Mouse (Mus musculus) CD4-positive, CD25-positive, alpha-beta regulatory T cell, adult 4 months (primary cell): ENCODE measurements around the gene Srm. TPM values are rescaled to one million over a fixed set of nuclear protein-coding genes. Genes with fewer than 3 reads are reported as not detected.

Source experiments
- ATAC-seq: one replicate; pipeline ENCODE4 v1.8.0; 2017
- polyA plus RNA-seq, 2 experiments: library from polyadenylated mRNA; unstranded; fragments of 100-300 nt; shearing (Covaris generic); gene quantifications; one replicate each; pipeline ENCODE4 v1.2.1; 2017

Srm gene
- polyA plus RNA-seq, 2 experiments from 2014 or later, result 5.0 to 5.4 TPM

DNA sequence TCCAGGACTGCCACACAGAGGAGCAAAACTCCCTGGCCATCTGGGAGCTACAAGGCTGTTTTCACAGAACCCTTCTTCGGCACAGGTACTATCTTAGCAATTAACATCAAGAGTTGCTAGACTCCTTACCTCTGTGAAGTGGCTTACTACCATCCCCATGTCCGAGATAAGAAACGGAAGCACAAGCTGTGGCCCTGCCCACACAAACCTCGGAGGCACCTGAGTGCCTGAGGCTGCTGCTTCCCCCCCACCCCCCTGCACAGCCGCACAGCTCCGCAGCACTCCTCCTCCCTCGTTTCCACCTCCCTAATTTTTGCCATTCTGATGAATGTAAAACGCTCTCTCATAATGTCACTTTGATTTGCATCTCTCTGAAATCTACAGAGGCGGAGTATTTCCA lies 47.0 kb downstream of the Srm start:
- ATAC-seq, result no peak

DNA sequence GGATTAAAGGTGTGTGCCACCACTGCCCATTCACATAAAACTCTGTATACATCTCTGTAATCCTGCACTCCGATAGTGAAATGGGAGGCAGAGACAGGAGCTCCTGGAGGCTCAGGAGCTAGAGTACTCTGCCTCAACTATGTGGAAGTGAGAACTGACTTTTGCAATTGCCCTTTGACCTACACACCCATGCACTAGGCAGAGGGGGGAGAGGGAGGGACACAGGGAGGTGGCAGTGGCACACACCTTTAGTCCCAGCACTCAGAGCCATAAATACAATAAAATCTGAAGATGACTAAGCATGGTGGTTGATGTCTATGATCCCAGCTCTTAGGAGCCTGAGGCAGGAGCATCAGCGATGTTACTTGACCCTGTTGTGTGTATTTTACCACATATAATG lies 48.2 kb downstream of the Srm start:
- ATAC-seq, result no peak

DNA sequence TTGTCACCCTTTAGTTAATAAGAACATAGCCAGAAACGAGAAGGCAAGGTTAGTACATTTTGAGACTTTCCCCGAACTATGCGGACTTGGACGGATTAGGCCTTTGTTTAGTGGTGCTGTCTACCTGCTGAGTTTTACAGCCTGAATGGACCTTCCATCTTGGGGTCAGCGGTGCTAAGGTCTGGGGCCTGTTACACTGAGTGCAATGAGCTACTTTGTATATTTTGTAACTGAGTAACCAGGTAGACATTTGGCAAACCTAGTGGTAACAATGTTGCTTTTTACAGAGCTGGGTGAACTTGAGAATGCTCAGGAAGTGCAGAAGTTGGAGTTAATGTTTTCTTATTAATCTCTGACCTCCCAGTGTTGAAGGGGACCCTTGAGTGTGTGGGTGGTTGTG lies 49.8 kb downstream of the Srm start:
- ATAC-seq, result no peak

DNA sequence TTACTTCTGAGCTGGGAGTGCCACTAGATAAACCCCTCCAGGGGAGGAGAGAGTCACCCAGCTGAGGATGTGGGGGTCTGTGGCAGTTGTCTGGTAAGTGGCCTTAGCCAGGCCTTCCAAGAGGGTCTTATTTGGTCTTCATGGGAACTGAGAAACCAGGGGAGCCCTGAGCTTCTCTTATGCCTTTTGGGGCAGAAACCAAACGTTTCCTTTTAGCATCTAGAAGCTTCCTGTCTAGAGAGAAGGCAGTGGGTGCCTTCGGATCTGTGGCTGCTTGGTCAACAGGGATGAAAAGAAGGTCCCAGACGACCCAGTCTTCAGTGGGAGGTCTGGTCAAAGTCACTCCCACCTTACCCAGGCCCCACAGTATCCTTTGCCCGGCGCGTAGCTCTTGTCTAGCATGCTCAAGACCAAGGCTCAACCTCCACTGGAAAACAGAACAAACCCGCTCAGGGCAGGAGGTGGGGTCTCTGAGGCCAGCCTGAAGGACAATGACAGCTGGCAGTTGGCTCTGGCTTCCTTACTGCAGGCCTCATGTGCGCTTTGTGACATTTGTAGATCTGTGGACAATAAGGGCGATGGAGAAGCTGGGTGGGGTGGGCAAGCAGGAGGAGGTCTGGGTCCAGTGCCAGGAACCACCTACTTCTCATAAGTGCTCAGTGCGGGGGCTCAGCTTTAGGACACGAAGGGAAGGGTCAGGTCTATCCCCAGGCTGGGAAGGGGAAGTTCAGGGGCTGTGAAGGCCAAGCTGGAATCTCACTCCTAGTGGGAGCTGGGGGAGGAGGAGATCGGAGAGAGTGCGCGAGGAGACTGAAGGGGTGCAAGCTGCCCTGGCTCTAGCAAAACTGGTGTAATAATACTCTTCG lies 52.2 kb downstream of the Srm start, which contains the start of gene Gm572:
TSS of gene Gm572 (plus strand) at position 27 of the 866 bp plus-strand sequence.
- peak; percentile 17 for ATAC-seq

DNA sequence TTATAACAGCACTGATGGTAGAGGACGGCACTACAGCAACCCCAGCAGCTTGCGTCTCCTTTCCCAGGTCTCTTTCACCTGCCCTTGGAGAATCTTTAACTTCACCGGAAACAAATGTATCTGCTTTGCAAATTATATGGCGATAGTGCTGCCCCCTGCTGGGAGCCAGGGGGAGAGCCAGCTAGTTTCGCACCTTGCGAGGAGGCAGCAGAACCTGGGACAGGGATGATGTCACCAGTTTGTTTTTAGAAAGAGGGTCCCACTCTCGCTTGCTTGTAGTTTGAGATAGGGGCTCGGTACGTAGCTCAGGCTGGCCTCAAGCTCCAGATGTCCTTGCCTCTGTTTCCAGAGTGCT lies 52.8 kb downstream of the Srm start:
- peak; percentile 88 for ATAC-seq

Other genes with a start within 250 kb of the Srm start
- gene Ubiad1, start 146.7 kb upstream of the Srm start, polyA plus RNA-seq, result 10 to 100 TPM in 1 of 2 experiments, 1 to 10 TPM in 1; 8.7 to 12.9 TPM
- 10 to 100 TPM in 1 of 2 experiments, 1 to 10 TPM in 1; 7.9 to 13.0 TPM for gene Mtor, start 142.9 kb upstream of the Srm start, polyA plus RNA-seq
- under 1 TPM; 0.59 to 0.65 TPM for gene Angptl7, start 91.0 kb upstream of the Srm start, polyA plus RNA-seq
- gene Exosc10, start 33.1 kb upstream of the Srm start, polyA plus RNA-seq, result 100 to 1,000 TPM in 1 of 2 experiments, 10 to 100 TPM in 1; 92.7 to 146 TPM
- under 1 TPM in 1 of 2 experiments, not detected in 1; 0.36 TPM for gene Masp2, start 11.1 kb downstream of the Srm start, polyA plus RNA-seq
- 100 to 1,000 TPM; 158 to 201 TPM for gene Tardbp, start 35.5 kb downstream of the Srm start, polyA plus RNA-seq
- not detected for gene Gm572, start 51.8 kb downstream of the Srm start, polyA plus RNA-seq
- gene Casz1, start 212.9 kb downstream of the Srm start, polyA plus RNA-seq, result 1 to 10 TPM; 1.0 to 1.9 TPM